Mouse (Mus musculus) MEL (cell line): ENCODE measurements around the gene Btnl10.

Source experiments
- CHD1 ChIP-seq: IDR thresholded peaks from 2 replicates; pipeline ENCODE4 v1.6.1; 2012; ENCODE audit warnings: low read depth, mild to moderate bottlenecking, inconsistent platforms, low read length, improper control_type of control experiment
- CTCF ChIP-seq, 3 experiments: IDR thresholded peaks in 2 of 3; conservative IDR thresholded peaks in 1 of 3; 2 replicates each; pipeline ENCODE4 v1.5.1; 2011 to 2012; ENCODE audit warnings: low read length in 3 of 3, low read depth in 2 of 3, mild to moderate bottlenecking in 2 of 3, improper control_type of control experiment in 1 of 3, inconsistent platforms in 1 of 3, mixed read lengths in 1 of 3, moderate library complexity in 1 of 3; ENCODE audit not compliant: control insufficient read depth in 1 of 3, insufficient read depth in 1 of 3, poor library complexity in 1 of 3, severe bottlenecking in 1 of 3
- ELF1 ChIP-seq: IDR thresholded peaks from 2 replicates; pipeline ENCODE4 v1.6.1; 2014; ENCODE audit warnings: low read depth, mild to moderate bottlenecking, inconsistent platforms, low read length, improper control_type of control experiment, moderate library complexity
- NELFE ChIP-seq: IDR thresholded peaks from 2 replicates; pipeline ENCODE4 v1.6.1; 2011; ENCODE audit warnings: low read depth, low read length, improper control_type of control experiment
- SMC3 ChIP-seq: IDR thresholded peaks from 2 replicates; pipeline ENCODE4 v1.6.1; 2011; ENCODE audit warnings: low read depth, low read length, improper control_type of control experiment

DNA sequence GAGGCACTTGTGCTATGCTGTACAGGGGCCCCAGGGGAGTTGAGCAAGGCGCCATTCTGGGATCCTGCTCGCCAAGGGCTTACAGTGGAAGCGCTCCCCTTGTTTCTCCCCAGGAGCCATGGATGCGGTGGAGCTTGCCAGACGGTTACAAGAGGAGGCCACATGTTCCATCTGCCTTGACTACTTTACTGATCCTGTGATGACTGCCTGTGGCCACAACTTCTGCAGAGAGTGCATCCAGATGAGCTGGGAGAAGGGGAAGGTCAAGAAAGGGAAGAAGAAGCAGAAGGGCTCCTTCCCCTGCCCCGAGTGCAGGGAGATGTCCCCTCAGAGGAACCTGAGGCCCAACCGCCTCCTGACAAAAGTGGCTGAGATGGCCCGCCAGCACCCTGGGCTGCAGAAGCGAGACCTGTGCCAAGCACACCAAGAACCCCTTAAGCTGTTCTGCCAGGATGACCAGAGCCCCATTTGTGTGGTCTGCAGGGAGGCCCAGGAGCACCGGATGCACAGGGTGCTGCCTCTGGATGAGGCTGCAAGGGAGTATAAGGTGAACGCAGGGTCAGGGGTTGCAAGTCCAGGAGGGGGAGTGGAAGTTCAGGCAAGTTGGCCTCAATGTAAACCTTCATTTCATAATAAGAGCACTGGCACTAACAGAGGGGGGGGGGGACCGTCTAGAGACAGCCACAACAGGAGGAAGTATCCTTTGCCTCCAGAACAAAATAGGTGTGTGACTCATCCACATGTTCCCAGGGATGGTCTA lies 47.5 kb downstream of the Btnl10 start:
- TF ChIP-seq ELF1 (no peak), CTCF (IDR thresholded peaks at IDR 0.05 in 2 of 3, conservative IDR thresholded peaks at IDR 0.05 in 1 of 3; ENCODE audit: control insufficient read depth in 1 of 3, insufficient read depth in 1 of 3, low read depth in 2 of 3, low read length in 3 of 3, poor library complexity in 1 of 3, severe bottlenecking in 1 of 3) (no peak), SMC3 (no peak), CHD1 (no peak), NELFE (no peak)
